Mouse (Mus musculus): Measurements from ENCODE around the gene Tie1.

Tie1 gene

GRCm38 (mm10) chr4:118476773-118477530 is 12.9 kb downstream of the Tie1 start:
- in situ Hi-C loops (cut with MboI, MseI), result no loop called here

- in situ Hi-C loops (cut with MboI, MseI), result no loop called here
Observed at GRCm38 (mm10) chr4:118472687-118473086, 17.2 kb downstream of the Tie1 start.

GRCm38 (mm10) chr4:118471281-118471680 is 18.6 kb downstream of the Tie1 start:
- in situ Hi-C loops (cut with MboI, MseI), result no loop called here

GRCm38 (mm10) chr4:118465697-118466163 is 24.1 kb downstream of the Tie1 start:
- in situ Hi-C loops (cut with MboI, MseI), result loop anchor here in 1 of 2 experiments (10.0 kb wide), 1 partner anchor 1631 kb away; no protein-coding TSS in a partner anchor

GRCm38 (mm10) chr4:118464956-118465355 is 24.9 kb downstream of the Tie1 start:
- in situ Hi-C loops (cut with MboI, MseI), result loop anchor here in 1 of 2 experiments (10.0 kb wide), 1 partner anchor 1630 kb away; no protein-coding TSS in a partner anchor

- in situ Hi-C loops (cut with MboI, MseI), result no loop called here
Observed at GRCm38 (mm10) chr4:118457345-118457975, 32.4 kb downstream of the Tie1 start, which contains the start of gene Mpl. Mpl (minus strand) TSS chr4:118457513.

GRCm38 (mm10) chr4:118446415-118447153 is 43.3 kb downstream of the Tie1 start:
- in situ Hi-C loops (cut with MboI, MseI), result loop anchor here in 1 of 2 experiments (25.0 kb wide), 1 partner anchor 1566 kb away; no protein-coding TSS in a partner anchor

- in situ Hi-C loops (cut with MboI, MseI), result loop anchor here in 1 of 2 experiments (25.0 kb wide), 1 partner anchor 1566 kb away; no protein-coding TSS in a partner anchor
Observed at GRCm38 (mm10) chr4:118445781-118446414, 44.0 kb downstream of the Tie1 start.

- in situ Hi-C loops (cut with MboI, MseI), result loop anchor here in 1 of 2 experiments (25.0 kb wide), 1 partner anchor 1567 kb away; no protein-coding TSS in a partner anchor
Observed at GRCm38 (mm10) chr4:118445088-118445487, 44.8 kb downstream of the Tie1 start.

GRCm38 (mm10) chr4:118437829-118438253 is 52.0 kb downstream of the Tie1 start:
- in situ Hi-C loops (cut with MboI, MseI), result loop anchor here (5.0 to 25.0 kb wide), 4 partner anchors 263 to 1574 kb away; partner anchors contain the start of gene Ipo13 (in 1 of the 2)

- in situ Hi-C loops (cut with MboI, MseI), result loop anchor here (5.0 to 25.0 kb wide), 4 partner anchors 262 to 1575 kb away; partner anchors contain the start of gene Ipo13 (in 1 of the 2)
Observed at GRCm38 (mm10) chr4:118436820-118437603, 52.8 kb downstream of the Tie1 start, which contains the start of gene Cdc20. Cdc20 (minus strand) TSS chr4:118437352.

GRCm38 (mm10) chr4:118432332-118432731 is 57.5 kb downstream of the Tie1 start:
- in situ Hi-C loops (cut with MboI, MseI), result loop anchor here (10.0 to 25.0 kb wide), 3 partner anchors 258 to 1580 kb away; partner anchors contain the start of gene Ipo13 (in 1 of the 2)

- in situ Hi-C loops (cut with MboI, MseI), result loop anchor here (10.0 to 25.0 kb wide), 3 partner anchors 535 to 1583 kb away; partner anchors contain the start of gene Dph2 (in 1 of the 2)
Observed at GRCm38 (mm10) chr4:118429215-118429895, 60.5 kb downstream of the Tie1 start.

- in situ Hi-C loops (cut with MboI, MseI), result loop anchor here (10.0 to 25.0 kb wide), 3 partner anchors 534 to 1584 kb away; partner anchors contain the start of gene Dph2 (in 1 of the 2)
Observed at GRCm38 (mm10) chr4:118428531-118429214, 61.2 kb downstream of the Tie1 start.

GRCm38 (mm10) chr4:118427768-118428451 is 62.0 kb downstream of the Tie1 start, which contains the start of gene Elovl1:
Elovl1 (plus strand) TSS chr4:118428093.
- in situ Hi-C loops (cut with MboI, MseI), result loop anchor here (10.0 to 25.0 kb wide), 3 partner anchors 533 to 1584 kb away; partner anchors contain the start of gene Dph2 (in 1 of the 2)

- in situ Hi-C loops (cut with MboI, MseI), result loop anchor here (10.0 to 25.0 kb wide), 3 partner anchors 533 to 1585 kb away; partner anchors contain the start of gene Dph2 (in 1 of the 2)
Observed at GRCm38 (mm10) chr4:118427415-118427767, 62.5 kb downstream of the Tie1 start.

- in situ Hi-C loops (cut with MboI, MseI), result loop anchor here (10.0 to 25.0 kb wide), 3 partner anchors 531 to 1587 kb away; partner anchors contain the start of gene Dph2 (in 1 of the 2)
Observed at GRCm38 (mm10) chr4:118425374-118425773, 64.5 kb downstream of the Tie1 start.

All from T-helper 17 cell (primary cell).